Mouse (Mus musculus) cortical plate, adult 2 months (tissue): ENCODE results near the gene Cox15. TPM values are rescaled to one million over a fixed set of nuclear protein-coding genes. Genes with fewer than 3 reads are reported as not detected.

Experiments used
- H3K27ac ChIP-seq: fragments of 200-500 bp; 2 replicates; pipeline ENCODE4 v1.5.1; 2012; ENCODE audit warnings: low read length, control low read depth, inconsistent platforms; ENCODE audit not compliant: insufficient read depth
- H3K4me1 ChIP-seq: fragments of 200-500 bp; 2 replicates; pipeline ENCODE4 v1.6.1; 2011; ENCODE audit warnings: low read length; ENCODE audit not compliant: control insufficient read depth, insufficient read depth
- H3K4me3 ChIP-seq: fragments of 200-500 bp; 2 replicates; pipeline ENCODE4 v1.5.1; 2011; ENCODE audit warnings: mild to moderate bottlenecking, low read length, control low read depth; ENCODE audit not compliant: insufficient read depth
- CTCF ChIP-seq: fragments of 200-500 bp; IDR thresholded peaks from 2 replicates; pipeline ENCODE4 v1.5.1; 2011; ENCODE audit warnings: mild to moderate bottlenecking, control low read depth, low read length; ENCODE audit not compliant: insufficient read depth; ENCODE audit errors: extremely low read depth
- POLR2A ChIP-seq: fragments of 200-500 bp; IDR thresholded peaks from 2 replicates; pipeline ENCODE4 v1.6.1; 2011; ENCODE audit warnings: mild to moderate bottlenecking, low read length, control low read depth; ENCODE audit not compliant: insufficient read depth; ENCODE audit errors: extremely low read depth
- polyA plus RNA-seq: library from polyadenylated mRNA; depleted of rRNA; stranded (reverse); fragments of >200 nt; gene quantifications from 2 replicates; pipeline ENCODE4 v1.2.3, GENCODE M21; 2012

Cox15 gene
- polyA plus RNA-seq, 1 experiment, result 15.1 TPM

GRCm38 (mm10) chr19:43781980-43782379, 29.2 kb upstream of the Cox15 start, which contains the start of gene Abcc2:
Gene Abcc2, plus strand, starts transcription at chr19:43782192.
- no peaks in the 10 kb centered on the region for H3K4me1 ChIP-seq
- no peak for TF ChIP-seq CTCF
- no peak for TF ChIP-seq POLR2A
- H3K4me3 ChIP-seq, result no peak within 1 kb of the TSS
- no peak within 1 kb of the TSS for H3K27ac ChIP-seq

GRCm38 (mm10) chr19:43780391-43780790, 27.6 kb upstream of the Cox15 start:
- H3K4me3 ChIP-seq, result no peak overlapping the region
- TF ChIP-seq CTCF, result no peak
- TF ChIP-seq POLR2A, result no peak

DNA sequence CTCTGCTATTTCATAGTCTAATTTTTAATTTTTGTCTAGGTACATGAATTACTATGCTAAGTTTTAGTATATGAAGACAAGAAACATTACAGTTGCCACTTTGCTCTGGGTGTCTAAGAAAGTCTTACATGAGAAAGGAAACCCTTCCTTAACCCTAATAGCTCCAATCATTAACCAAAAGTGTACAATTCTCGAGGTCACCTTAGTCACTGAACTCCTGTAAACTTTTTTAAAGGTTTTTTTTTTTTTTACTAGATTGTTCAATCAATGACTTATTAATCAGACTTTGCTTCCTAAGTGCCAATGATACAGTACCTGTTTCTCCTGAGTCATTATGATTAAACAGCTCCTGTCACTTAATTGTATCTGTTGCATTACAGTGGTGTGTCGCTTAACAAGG, 24.5 kb upstream of the Cox15 start:
- TF ChIP-seq CTCF (no peak), POLR2A (no peak)
- Histone ChIP-seq H3K4me1 (no peaks in the 10 kb centered on the region), H3K4me3 (no peak overlapping the region), H3K27ac (no peak overlapping the region)

More at GRCm38 (mm10) chr19:43780391-43780790, 27.6 kb upstream of the Cox15 start:
- Histone ChIP-seq H3K27ac (no peak overlapping the region), H3K4me1 (no peaks in the 10 kb centered on the region)

DNA sequence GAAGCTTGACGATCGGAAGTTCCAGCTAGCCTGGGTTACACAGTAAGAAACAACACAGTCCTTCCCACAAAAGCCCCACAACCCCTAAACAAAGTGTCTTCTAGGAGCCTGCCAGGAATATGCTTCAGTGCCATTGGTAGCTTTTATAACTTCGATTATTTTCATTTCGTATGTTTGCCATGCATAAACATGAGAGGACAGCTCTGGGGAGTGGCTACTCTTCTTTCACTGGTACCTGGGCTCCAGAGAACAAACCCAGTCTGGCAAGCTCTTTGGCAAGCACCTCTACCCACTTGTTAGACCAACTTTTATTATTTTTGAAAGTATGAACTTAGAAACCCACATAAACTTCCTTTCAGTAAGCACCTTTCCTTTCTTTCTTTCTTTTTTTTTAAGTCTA, 23.8 kb upstream of the Cox15 start:
- TF ChIP-seq CTCF (no peak), POLR2A (no peak)
- H3K27ac ChIP-seq, result no peak overlapping the region
- no peak overlapping the region for H3K4me3 ChIP-seq
- no peaks in the 10 kb centered on the region for H3K4me1 ChIP-seq

- TF ChIP-seq CTCF (no peak), POLR2A (no peak)
- H3K27ac ChIP-seq, result no peak overlapping the region
- no peaks in the 10 kb centered on the region for H3K4me1 ChIP-seq
- H3K4me3 ChIP-seq, result no peak overlapping the region
Observed at GRCm38 (mm10) chr19:43775433-43775832, 22.6 kb upstream of the Cox15 start.

DNA sequence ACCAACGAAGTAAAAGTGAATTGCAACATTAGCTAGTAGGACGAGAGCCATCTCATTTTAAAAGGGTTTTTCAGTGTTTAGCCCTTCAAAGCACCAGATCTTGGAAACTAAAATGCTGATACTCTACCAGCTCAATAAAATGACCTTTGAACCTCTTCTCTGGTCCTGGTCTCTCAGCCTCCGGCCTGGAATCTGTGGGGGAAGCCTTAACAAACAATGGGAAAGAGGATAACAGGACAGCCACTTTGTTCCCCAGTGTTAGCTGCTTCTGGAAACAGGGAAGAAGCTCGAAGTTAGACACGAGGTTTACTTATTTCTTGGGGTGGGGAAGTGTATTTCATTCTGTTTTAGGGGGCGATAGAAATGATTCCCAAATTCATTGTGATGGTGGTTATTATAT, 19.5 kb upstream of the Cox15 start:
- no peak overlapping the region for H3K27ac ChIP-seq
- H3K4me1 ChIP-seq, result no peaks in the 10 kb centered on the region
- H3K4me3 ChIP-seq, result no peak overlapping the region
- TF ChIP-seq POLR2A, result no peak

DNA sequence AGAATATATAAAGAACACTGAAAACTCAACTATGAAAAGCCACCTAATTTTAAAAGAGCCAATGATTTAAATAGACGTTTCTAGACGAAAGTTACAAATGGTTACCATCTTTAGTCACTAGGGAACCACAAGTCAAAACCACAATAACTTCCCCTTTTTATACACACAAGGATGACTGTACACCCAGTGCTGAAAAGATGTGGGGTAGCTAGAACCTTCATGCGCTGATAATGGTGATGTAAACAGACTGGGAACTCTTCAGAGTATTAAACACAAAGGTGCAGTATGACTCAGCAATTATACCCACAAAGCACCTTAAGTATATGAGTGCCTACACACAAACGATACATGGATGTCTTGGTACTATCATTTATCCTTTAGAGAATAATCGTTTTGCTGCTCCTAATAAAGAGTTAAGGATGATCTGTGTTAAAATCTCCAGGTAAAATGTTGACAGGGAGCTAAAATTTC, 18.7 kb upstream of the Cox15 start:
- no peak overlapping the region for H3K27ac ChIP-seq
- no peak overlapping the region for H3K4me3 ChIP-seq
- no peak for TF ChIP-seq POLR2A
- no peak for TF ChIP-seq CTCF
- no peaks in the 10 kb centered on the region for H3K4me1 ChIP-seq

GRCm38 (mm10) chr19:43770584-43770983, 17.8 kb upstream of the Cox15 start:
- Histone ChIP-seq H3K4me3 (no peak overlapping the region), H3K27ac (no peak overlapping the region), H3K4me1 (no peaks in the 10 kb centered on the region)
- no peak for TF ChIP-seq CTCF
- TF ChIP-seq POLR2A, result no peak

- Histone ChIP-seq H3K27ac (no peak overlapping the region), H3K4me3 (no peak overlapping the region), H3K4me1 (no peaks in the 10 kb centered on the region)
- TF ChIP-seq CTCF (no peak), POLR2A (no peak)
Observed at GRCm38 (mm10) chr19:43769366-43769960, 16.7 kb upstream of the Cox15 start.

GRCm38 (mm10) chr19:43767549-43768322, 14.9 kb upstream of the Cox15 start:
- Histone ChIP-seq H3K4me3 (no peak overlapping the region), H3K4me1 (no peaks in the 10 kb centered on the region), H3K27ac (no peak overlapping the region)
- no peak for TF ChIP-seq CTCF
- TF ChIP-seq POLR2A, result no peak

DNA sequence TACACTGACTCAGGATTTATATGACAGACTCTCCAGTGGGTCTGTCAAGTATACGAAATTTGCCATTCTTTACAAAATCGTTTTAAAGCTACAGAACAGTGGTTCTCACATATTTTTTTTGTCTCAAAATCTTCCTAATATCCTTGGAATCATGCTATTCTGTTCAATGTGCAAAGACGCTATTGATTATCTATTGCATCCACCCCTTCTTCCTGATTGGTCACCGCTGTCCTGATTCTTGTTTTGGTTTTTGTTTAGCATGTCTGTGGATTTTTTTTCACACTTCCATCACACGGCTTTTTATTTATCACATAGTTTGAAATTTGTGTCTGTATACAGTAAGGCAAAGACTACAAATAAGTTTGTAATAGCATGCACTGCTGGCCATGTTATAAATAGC, 13.7 kb upstream of the Cox15 start:
- H3K27ac ChIP-seq, result no peak overlapping the region
- H3K4me1 ChIP-seq, result no peaks in the 10 kb centered on the region
- no peak for TF ChIP-seq CTCF
- no peak for TF ChIP-seq POLR2A
- no peak overlapping the region for H3K4me3 ChIP-seq
